17 mouse cellular contexts compared by ENCODE assay signal in genomic region chr15:13410065-13410688, GRCm38 (mm10).
DNase-seq lines count a peak whose midpoint lies in the region; ATAC-seq and TF ChIP-seq lines count a peak whose summit lies in the region.
"Had no signal": no experiment of that assay in that cellular context is flagged by ENCODE, and none has a peak within 500 bp of the region (broad histone marks: within the 10 kb centered on the region; RNA-seq: fewer than 3 reads in every experiment).

No protein-coding gene starts in this region.

- TF ChIP-seq EP300 in heart, postnatal 0 days (IDR thresholded peaks at IDR 0.05; ENCODE audit: low read depth): no peak

- H3K4me1 ChIP-seq in kidney, embryonic 16.5 days (ENCODE audit: insufficient read depth, low read length): no peaks in the 10 kb centered on the region
- 0 out of 2 replicates have a peak, but pooled peaks cover 2% of the 10 kb centered on the region for H3K4me1 ChIP-seq in heart, postnatal 0 days (ENCODE audit: control insufficient read depth, insufficient read depth)
- H3K4me1 ChIP-seq: embryonic facial prominence, embryonic 15.5 days; limb, embryonic 15.5 days had no signal

- 61% methylated on average over 11 of the region's 11 CpGs for WGBS in kidney, embryonic 16.5 days
- 32% methylated on average over 11 of the region's 11 CpGs for WGBS in heart, postnatal 0 days

- H3K4me3 ChIP-seq in kidney, embryonic 16.5 days (ENCODE audit: low read length): no peak overlapping the region
- no peak overlapping the region for H3K4me3 ChIP-seq in heart, postnatal 0 days (ENCODE audit: low read depth, low read length)
- no peak overlapping the region for H3K4me3 ChIP-seq in gastrocnemius, adult 2 months
- H3K4me3 ChIP-seq: embryonic facial prominence, embryonic 15.5 days; limb, embryonic 15.5 days had no signal

- no peaks in the 10 kb centered on the region for H3K36me3 ChIP-seq in kidney, embryonic 16.5 days (ENCODE audit: insufficient read depth, low read length)
- H3K36me3 ChIP-seq in heart, postnatal 0 days (replicated peaks; ENCODE audit: control insufficient read depth, insufficient read depth, low read length): no peaks in the 10 kb centered on the region
- H3K36me3 ChIP-seq: embryonic facial prominence, embryonic 15.5 days; limb, embryonic 15.5 days had no signal

- no peak overlapping the region for H3K4me2 ChIP-seq in kidney, embryonic 16.5 days (replicated peaks; ENCODE audit: low read depth, low read length)
- H3K4me2 ChIP-seq in heart, postnatal 0 days (ENCODE audit: low read depth, low read length): peak overlapping the region; percentile 31; the same call in 1 of the 2 replicates
- H3K4me2 ChIP-seq: embryonic facial prominence, embryonic 15.5 days; limb, embryonic 15.5 days had no signal

- H3K27ac ChIP-seq in kidney, embryonic 16.5 days (ENCODE audit: low read length): no peak overlapping the region
- no peak overlapping the region for H3K27ac ChIP-seq in heart, postnatal 0 days (ENCODE audit: low read depth)
- H3K27ac ChIP-seq in gastrocnemius, adult 2 months: no peak overlapping the region
- H3K27ac ChIP-seq: embryonic facial prominence, embryonic 15.5 days; limb, embryonic 15.5 days had no signal

- no peak for TF ChIP-seq CTCF in heart, postnatal 0 days (IDR thresholded peaks at IDR 0.05; ENCODE audit: low read depth)
- no peak for TF ChIP-seq CTCF in gastrocnemius, adult 2 months (IDR thresholded peaks at IDR 0.05)

- no peaks in the 10 kb centered on the region for H3K9me3 ChIP-seq in kidney, embryonic 16.5 days (ENCODE audit: low read length)
- no peaks in the 10 kb centered on the region for H3K9me3 ChIP-seq in heart, postnatal 0 days (replicated peaks; ENCODE audit: control insufficient read depth, low read length)
- H3K9me3 ChIP-seq: embryonic facial prominence, embryonic 15.5 days; limb, embryonic 15.5 days had no signal

- no peak overlapping the region for H3K9ac ChIP-seq in kidney, embryonic 16.5 days (replicated peaks; ENCODE audit: low read length)
- no peak overlapping the region for H3K9ac ChIP-seq in heart, postnatal 0 days (replicated peaks; ENCODE audit: low read depth, low read length)
- H3K9ac ChIP-seq: embryonic facial prominence, embryonic 15.5 days; limb, embryonic 15.5 days had no signal

- DNase-seq in cerebellum, postnatal 10 days: peak; percentile 65 to 69
- no peak for DNase-seq in cerebellum, adult 11-12 months
- DNase-seq in kidney, adult 11 months: peak; percentile 5
- DNase-seq in adrenal gland, postnatal 36 days: peak; percentile 6 to 19
- DNase-seq in heart, postnatal 0 days (ENCODE audit: low spot score): peak; percentile 13
- DNase-seq in gastrocnemius, adult 2 months: no peak
- DNase-seq in c-Kit-positive CD71-positive TER-119-positive erythroid progenitor cells, embryonic 14.5 days (ENCODE audit: low spot score): no peak
- DNase-seq: B cell, adult 2 months; cerebellum, adult 9-11 months; gastrocnemius, postnatal 14 days; lung, postnatal 36 days; spleen, adult 18-20 months; thymus, adult 2 months had no signal

- intact Hi-C loops in gastrocnemius, adult 2 months (cut with DNase I): no loop called here

- ATAC-seq in kidney, embryonic 16.5 days (ENCODE audit: low FRiP score, low TSS enrichment): no peak
- no peak for ATAC-seq in heart, postnatal 0 days (ENCODE audit: insufficient read depth, low read depth)
- ATAC-seq: inflammation-experienced regulatory T-cells, adult 6 months had no signal

- no peaks in the 10 kb centered on the region for H3K27me3 ChIP-seq in kidney, embryonic 16.5 days (ENCODE audit: insufficient read depth, low read length)
- H3K27me3 ChIP-seq in heart, postnatal 0 days (ENCODE audit: control insufficient read depth, insufficient read depth, low read length): no peaks in the 10 kb centered on the region
- H3K27me3 ChIP-seq: embryonic facial prominence, embryonic 15.5 days; limb, embryonic 15.5 days had no signal

Comparison
In these comparisons a context has a peak if more than half of its experiments do, and no peak if none do; other contexts are left out.
1. DNase-seq: peak in cerebellum, postnatal 10 days (2 of 2), kidney, adult 11 months (single experiment), adrenal gland, postnatal 36 days (2 of 2) and heart, postnatal 0 days (single experiment); none in cerebellum, adult 11-12 months (single experiment), gastrocnemius, adult 2 months (single experiment) and c-Kit-positive CD71-positive TER-119-positive erythroid progenitor cells, embryonic 14.5 days (single experiment).